Mouse (Mus musculus) gastrocnemius, adult 18-20 months (tissue): ENCODE measurements around the gene Dnah7b. TPM values are rescaled to one million over a fixed set of nuclear protein-coding genes. Genes with fewer than 3 reads are reported as not detected.
"Not testable (repeated sequence)": the region's sequence is repeated elsewhere in the genome, so short reads cannot be mapped to it uniquely, and the experiment has no call there.

Experiments used
- DNase-seq: peaks from one replicate; pipeline ENCODE4 v3.0.0; 2021; ENCODE audit warnings: low spot score
- long read RNA-seq, 2 experiments: library from polyadenylated mRNA; stranded (forward); transcript quantifications; one replicate each; pipeline ENCODE4 v2.0.0; 2021
- total RNA-seq, 2 experiments: library from RNA; stranded (reverse); gene quantifications; 2 replicates each; pipeline ENCODE4 v1.2.3; 2021

Dnah7b gene
- total RNA-seq, result under 1 TPM; 0.07 to 0.14 TPM
- long read RNA-seq, experiment 1, partial matches to known transcripts, result 1 of 1 reads
- long read RNA-seq, experiment 1, other reads (novel, unspliced or antisense), result 0 of 1 reads
- long read RNA-seq, experiment 2, result 0 reads

DNA sequence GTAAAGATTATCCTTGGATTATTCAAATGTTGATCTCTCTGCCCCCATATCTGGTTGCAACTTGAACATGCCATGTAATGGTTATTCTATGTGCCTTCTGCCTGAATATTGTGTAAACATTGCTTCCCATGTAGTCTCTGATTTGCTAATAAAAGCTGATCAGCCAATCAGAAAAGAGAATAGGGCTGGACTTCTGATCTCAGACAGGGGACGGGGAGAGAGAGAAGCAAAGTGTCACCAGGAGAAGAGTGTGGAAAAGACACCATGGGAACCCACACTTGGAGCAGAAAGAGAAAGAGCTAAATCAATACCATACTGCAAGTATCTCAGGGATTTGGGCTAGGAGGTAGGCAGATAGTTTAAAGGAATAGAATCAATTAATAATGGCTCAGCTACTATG, at the start of gene Dnah7b:
Dnah7b (plus strand) TSS at position 301 of the 400 bp plus-strand sequence.
- DNase-seq, result no peak

- peak; percentile 9 for DNase-seq
Measured at GRCm38 (mm10) chr1:46018382-46018977, 47.6 kb upstream of the Dnah7b start.

GRCm38 (mm10) chr1:46022262-46022661, 43.9 kb upstream of the Dnah7b start:
- DNase-seq, result peak; percentile 23

DNA sequence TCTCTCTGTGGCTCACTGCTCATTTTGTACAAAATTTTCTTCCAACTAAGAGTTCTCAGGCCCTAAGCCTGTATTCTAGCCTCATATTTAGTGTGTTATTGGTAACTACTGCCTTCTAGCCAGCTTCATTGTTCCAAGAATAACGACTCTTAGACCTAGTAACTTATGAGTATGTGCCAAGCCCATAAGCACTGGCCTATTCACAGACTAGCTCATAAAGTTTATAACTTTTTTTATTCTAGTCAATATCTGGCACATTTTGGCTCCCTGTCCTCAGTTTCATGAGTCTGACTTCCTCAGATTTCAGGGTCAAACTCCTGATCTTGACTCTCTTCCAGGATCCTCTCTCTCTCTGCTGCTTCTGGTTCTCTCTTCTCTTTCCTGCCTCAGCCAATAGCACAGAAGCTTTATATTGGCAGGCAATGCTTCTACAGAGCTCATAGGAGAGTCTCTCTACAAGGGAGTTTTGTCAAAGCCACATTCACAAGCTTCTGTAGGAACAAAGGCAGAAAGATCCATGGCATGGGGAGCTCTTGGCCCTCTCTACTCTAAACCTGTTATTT, 34.0 kb upstream of the Dnah7b start:
- no peak for DNase-seq

DNA sequence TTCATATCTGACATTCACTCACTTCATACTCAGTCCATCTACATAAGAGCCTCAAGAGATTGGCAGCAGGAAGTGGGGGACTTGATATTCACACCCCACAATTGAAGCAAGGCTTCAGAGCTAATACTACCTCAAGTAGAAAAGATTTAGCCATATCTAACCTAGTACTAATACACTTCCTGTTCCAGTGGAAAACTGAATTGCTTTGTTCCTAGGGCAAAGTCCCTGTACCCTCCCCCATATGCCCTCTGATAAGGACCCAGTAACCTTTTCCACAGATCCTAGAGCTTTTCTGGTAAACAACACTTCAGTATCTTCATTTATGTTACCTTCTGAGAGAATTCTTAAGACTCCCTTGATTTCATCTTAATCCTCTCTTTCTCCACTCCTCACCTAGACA, 17.9 kb upstream of the Dnah7b start:
- DNase-seq, result no peak

GRCm38 (mm10) chr1:46066484-46067251, 553 bp downstream of the Dnah7b start:
- peak; percentile 50 for DNase-seq

DNA sequence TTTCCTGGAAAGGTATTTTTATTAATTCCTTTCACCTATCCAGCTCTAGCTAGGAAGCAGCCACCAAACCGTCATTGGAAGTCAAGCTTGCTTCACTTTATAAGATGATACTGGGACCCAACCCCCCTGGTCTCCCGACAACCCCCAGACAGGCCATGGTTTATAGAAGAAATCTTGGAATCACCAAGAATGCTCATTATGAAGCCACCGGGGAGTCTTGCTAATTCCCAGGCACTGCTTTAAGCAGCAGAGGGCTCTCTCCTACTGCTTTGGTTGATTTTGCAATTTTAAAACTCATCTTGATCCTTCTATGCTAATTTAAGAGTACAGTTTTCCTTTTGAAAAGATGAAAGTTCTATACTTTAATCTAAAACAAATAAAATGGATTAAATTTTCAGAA, 2.7 kb downstream of the Dnah7b start:
- not testable (repeated sequence) for DNase-seq

- DNase-seq, result no peak
Measured at GRCm38 (mm10) chr1:46077891-46078290, 11.8 kb downstream of the Dnah7b start.

- no peak for DNase-seq
Measured at GRCm38 (mm10) chr1:46100484-46100883, 34.4 kb downstream of the Dnah7b start.

- not testable (repeated sequence) for DNase-seq
Measured at GRCm38 (mm10) chr1:46112606-46113005, 46.5 kb downstream of the Dnah7b start.

- DNase-seq, result not testable (repeated sequence)
Measured at GRCm38 (mm10) chr1:46117179-46117578, 51.1 kb downstream of the Dnah7b start.

GRCm38 (mm10) chr1:46128058-46128457, 61.9 kb downstream of the Dnah7b start:
- no peak for DNase-seq

DNA sequence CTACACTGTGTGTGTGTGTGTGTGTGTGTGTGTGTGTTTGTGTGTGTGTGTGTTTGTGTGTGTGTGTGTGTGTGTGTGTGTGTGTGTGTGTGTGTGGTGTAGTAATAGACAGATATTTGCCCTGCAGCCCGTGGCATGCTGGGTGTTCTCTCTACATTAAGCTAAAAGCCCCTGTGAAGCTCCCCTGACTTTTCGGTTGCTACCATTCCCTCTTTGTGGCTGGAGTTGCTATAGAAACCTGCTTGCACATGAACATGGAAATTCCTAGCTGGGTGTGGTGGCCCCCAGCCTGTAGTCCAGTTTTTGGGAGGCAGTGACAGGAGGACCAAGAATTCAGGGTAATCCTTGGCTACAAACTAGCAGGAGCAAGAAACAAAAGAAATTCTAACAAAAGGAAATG, 130.7 kb downstream of the Dnah7b start:
- DNase-seq, result not testable (repeated sequence)

DNA sequence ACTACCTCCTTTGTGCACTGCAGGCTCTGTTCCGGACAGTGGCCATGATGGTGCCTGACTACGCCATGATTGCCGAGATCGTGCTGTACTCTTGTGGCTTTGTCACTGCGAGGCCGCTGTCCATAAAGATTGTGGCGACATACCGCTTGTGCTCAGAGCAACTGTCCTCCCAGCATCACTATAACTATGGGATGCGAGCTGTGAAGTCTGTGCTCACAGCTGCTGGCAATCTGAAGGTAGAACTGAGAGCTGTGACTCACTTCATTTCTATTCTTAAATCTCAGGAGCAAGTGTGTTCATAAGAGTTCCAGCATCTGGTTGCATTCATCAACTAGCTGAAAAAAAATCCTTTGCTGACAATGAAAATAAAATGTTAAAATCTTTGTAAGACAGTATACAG, 135.1 kb downstream of the Dnah7b start:
- not testable (repeated sequence) for DNase-seq

DNA sequence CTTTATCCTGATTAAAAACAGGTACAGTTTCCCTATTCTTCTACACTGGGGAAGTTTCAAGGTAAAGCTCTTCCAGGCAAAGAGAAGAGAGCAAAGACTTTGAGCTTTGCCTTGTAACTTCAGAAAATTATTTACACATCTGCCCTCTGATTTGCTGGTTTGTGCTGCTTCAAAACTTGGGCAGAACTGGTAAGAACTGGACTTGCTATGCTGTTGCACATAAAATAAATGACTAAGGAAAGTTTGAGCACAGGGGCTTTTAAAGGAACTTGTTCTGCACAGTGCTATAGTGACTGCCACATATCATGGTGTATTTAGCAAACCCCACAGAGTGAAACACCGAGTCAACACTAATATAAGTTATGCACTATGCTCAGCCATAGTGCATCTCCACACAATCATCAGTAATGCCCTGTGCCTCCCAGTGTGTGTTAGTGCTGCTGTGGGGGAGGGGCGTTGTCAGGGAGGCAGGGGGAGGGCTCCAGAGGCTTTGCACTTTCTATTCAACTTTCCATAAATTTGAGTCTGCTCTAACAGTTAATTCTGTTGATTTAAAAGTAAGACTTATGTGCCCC, 144.0 kb downstream of the Dnah7b start:
- not testable (repeated sequence) for DNase-seq

DNA sequence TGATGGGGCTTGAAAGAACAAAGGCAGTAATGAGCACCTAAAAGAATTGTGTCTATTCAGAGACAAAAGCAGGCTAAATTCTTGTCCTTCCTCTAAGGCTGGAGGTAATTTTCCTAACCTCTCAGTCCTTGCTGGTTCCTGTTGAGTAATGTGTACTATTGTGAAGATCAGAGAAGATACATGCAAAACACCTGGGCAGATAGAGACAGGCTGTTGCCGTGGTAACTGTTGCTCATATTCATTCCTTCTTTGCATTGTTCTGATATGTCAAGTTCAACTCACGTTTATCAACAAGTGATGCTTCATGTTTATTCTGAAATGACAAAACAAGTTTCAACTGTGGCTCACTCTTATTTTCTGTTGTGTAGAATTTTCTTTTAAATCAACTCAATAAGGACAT, 156.6 kb downstream of the Dnah7b start:
- not testable (repeated sequence) for DNase-seq

DNA sequence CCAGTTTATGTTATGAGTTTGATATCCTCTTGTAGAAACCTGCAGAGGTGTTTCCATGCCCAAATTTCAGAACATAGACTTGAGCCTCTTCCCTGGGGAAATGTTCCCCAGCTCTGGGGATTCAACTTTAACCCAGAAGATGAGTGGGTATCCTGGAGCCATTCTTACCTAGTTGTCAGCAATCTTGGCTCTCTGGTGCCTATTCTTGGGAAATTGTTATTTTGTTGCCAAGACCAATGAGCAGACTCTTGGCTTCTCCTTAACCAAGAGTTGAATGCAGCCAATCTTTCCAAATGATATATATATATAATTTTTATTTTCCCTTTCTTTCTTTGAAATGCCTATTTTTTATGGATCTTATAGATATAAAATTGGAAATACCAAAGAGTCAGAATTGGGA, 160.0 kb downstream of the Dnah7b start:
- not testable (repeated sequence) for DNase-seq

GRCm38 (mm10) chr1:46268841-46269240, 202.7 kb downstream of the Dnah7b start:
- not testable (repeated sequence) for DNase-seq

DNA sequence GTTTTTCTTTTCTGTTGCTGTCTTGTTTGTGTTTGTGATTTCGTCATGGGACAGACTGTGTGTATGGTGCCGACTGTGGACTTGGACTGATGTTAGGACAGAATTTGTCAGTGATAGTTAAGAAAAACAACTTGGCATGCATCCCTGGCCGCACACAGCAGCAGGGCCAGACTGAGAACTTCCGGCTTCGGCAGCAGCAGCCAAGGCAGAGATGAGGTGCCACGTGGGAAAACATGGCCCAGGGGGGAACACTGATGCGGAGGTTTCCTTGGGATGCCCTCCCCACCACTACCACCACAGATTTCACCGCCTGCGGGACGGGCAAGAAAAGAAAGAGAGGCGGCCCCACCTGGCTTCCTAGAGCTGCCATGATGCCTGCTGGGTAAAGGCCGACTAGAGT, 205.8 kb downstream of the Dnah7b start:
- DNase-seq, result no peak

GRCm38 (mm10) chr1:46278057-46278910, 212.2 kb downstream of the Dnah7b start:
- DNase-seq, result not testable (repeated sequence)
